Mouse (Mus musculus): ENCODE measurements at regions not wholly inside any gene's neighbourhood (a gene's known extent, or its start where the extent isn't known, plus 50 kb on each side); places are given as distances from the start of the nearest gene placed in this dataset.
"Not testable (repeated sequence)": the region's sequence is repeated elsewhere in the genome, so short reads cannot be mapped to it uniquely, and the experiment has no call there.

DNA sequence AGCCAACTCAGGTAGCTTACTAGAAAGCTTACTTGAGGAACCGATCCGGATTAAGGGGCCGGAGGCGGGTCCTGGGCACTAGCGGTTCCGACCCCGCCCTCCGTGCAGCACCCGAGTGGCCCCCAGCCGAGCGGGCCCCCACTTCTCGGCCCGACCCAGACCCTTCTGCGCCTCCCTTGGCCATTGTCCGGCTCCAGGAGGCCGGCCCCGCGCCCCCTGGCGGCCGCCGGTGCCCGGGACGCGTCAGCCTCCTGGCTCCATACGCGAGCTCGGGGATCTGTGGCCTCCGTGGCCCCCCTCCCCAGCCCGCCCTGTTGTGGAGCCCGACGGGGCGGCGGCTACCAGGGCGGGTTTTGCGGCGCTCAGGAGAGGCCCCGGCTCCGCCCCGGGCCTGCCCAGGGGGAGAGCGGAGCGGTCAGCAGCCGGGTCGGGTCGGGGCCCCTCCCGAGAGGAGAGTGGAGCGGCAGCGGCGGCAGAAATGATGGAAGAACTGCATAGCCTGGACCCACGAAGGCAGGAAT lies 94.3 kb upstream of the Zfp986 start:
- peak in 1 of 2 experiments; percentile 60 for DNase-seq

DNA sequence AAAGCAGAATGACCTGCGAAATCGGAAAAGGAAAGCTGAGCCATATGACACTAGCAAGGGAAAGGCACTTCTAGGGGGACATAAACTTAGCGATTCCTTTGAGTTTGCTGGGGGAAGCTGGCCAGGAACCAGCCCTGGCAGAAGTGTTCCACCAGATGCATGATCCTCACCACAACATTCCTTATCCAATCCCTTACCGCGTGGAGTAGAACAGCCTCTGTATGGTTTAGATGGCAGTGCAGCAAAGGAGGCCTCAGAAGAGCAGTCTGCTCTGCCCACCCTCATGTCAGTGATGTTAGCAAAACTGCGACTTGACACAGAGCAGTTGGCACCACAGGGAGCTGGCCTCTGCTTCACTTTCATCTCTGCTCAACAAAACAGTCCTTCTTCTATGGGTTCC lies 93.7 kb upstream of the Zfp986 start:
- not testable (repeated sequence) for DNase-seq

DNA sequence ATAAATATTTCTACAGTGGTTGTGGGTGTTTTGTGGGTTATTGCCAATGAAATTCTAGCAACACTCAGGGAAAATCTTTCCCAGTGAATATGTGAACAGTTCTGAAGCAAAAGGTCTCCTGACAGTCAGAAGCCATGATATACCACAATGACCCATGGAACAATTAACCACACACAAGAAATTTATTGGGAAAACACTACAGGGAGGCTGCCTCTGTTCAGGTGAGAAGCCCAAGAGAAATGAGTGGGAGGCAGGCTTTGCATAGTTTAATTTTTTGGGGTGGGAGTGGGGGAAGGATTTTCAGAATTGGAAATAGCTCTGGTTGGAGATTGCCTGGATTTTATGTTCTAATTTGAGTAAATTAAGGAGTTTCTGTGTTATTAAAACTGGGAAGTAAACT lies 92.1 kb upstream of the Zfp986 start:
- not testable (repeated sequence) for DNase-seq

DNA sequence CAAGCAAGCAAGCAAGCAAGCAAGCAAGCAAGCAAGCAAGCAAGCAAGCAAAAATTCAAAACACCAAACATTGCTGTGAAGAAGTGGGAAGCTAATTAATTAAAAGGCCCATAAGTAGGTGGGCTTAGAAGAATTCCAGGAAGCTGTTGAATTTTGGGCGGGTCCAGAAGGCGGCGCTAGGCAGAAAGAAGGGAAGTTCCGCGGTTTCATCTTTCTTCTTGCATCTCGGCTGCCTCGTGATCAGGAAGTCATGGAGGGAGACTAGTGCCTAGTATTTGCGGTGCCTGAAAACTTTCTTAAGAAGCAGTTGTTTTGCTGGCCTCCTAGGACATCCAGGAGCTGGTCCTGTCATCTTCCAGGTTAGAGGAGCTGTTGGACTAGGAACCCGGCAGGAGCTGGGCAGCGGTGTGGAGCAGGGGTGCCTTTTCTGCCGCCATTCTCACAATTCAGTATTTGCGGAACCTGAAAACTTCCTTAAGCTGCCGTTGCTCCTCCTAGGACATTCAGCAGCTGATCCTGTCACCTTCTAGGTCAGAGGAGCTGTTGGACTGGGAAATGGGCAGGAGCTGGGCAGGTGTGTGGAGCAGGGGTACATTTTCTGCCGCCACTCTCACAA lies 87.2 kb upstream of the Zfp986 start:
- DNase-seq, result not testable (repeated sequence)

DNA sequence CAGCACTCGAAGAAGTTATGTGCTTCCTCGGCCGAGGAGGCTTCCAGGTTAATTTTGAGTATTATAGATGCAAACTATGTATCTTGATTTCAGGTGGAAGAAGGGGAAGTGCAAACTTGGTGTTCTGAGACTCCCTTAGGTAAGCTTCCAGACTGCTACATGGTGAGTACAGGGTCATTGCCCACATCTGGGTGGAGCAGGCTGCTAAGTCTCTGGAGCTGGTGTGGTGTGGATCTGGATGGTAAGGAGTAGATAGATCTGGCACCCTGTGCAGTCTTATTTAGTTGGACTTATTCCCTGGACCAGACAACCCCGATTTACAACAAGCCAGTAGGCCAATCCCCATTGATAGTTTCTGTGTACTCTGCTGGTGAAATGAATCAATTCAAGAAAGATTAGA lies 53.9 kb upstream of the Zfp986 start:
- not testable (repeated sequence) for DNase-seq

All from kidney, postnatal 36 days (tissue).